Comparison of ENCODE assay signal across 8 mouse cellular contexts in genomic region chr8:124314803-124315202, GRCm38 (mm10).
A peak's percentile ranks its signal among the peaks of the same experiment; 100 is the strongest.
DNase-seq lines count a peak whose midpoint lies in the region; ATAC-seq and TF ChIP-seq lines count a peak whose summit lies in the region.

No protein-coding gene starts in this region.

- H3K9me3 ChIP-seq in heart, embryonic 15.5 days (replicated peaks): no peaks in the 10 kb centered on the region
- H3K9me3 ChIP-seq in ES-Bruce4 (replicated peaks; ENCODE audit: control insufficient read depth, insufficient read depth, low read length, poor library complexity, severe bottlenecking): no peaks in the 10 kb centered on the region
- no peaks in the 10 kb centered on the region for H3K9me3 ChIP-seq in forebrain, embryonic 11.5 days (ENCODE audit: control insufficient read depth, low read length)

- ATAC-seq in heart, embryonic 15.5 days (replicated peaks; ENCODE audit: insufficient number of reproducible peaks, insufficient read depth, low FRiP score, low read depth): no peak
- peak; percentile 76 for ATAC-seq in forebrain, embryonic 11.5 days (replicated peaks; ENCODE audit: low FRiP score)

- TF ChIP-seq EP300 in ES-Bruce4 (IDR thresholded peaks at IDR 0.05; ENCODE audit: insufficient read depth, low read depth, low read length): no peak

- H3K4me1 ChIP-seq in heart, embryonic 15.5 days (replicated peaks): peaks cover 60% of the 10 kb centered on the region
- no peaks in the 10 kb centered on the region for H3K4me1 ChIP-seq in ES-Bruce4 (ENCODE audit: control insufficient read depth, insufficient read depth, low read length)
- H3K4me1 ChIP-seq in forebrain, embryonic 11.5 days (replicated peaks; ENCODE audit: control insufficient read depth, insufficient read depth, low read length): peaks cover 8% of the 10 kb centered on the region
- H3K4me1 ChIP-seq in lung, adult 2 months (ENCODE audit: control insufficient read depth, insufficient read depth, low read length): peaks cover 12% of the 10 kb centered on the region

- no peak overlapping the region for H3K9ac ChIP-seq in heart, embryonic 15.5 days
- no peak overlapping the region for H3K9ac ChIP-seq in ES-Bruce4 (ENCODE audit: low read depth, poor library complexity, severe bottlenecking)
- peak overlapping the region; percentile 7; the same call in 1 of the 2 replicates for H3K9ac ChIP-seq in forebrain, embryonic 11.5 days (ENCODE audit: low read length)

- DNase-seq in heart, postnatal 36 days: no peak
- peak; percentile 81 for DNase-seq in forebrain, embryonic 11.5 days (ENCODE audit: low spot score)
- peak; percentile 33 for DNase-seq in lung, adult 2 months
- peak; percentile 31 for DNase-seq in splenic B cell, adult 2 months (ENCODE audit: low read depth, low spot score)
- no peak for DNase-seq in urinary bladder, postnatal 10 days (ENCODE audit: low spot score)
- no peak for DNase-seq in left cerebral cortex, postnatal 10 days (ENCODE audit: extremely low spot score in 1 of 2, low spot score in 2 of 2)

- no peaks in the 10 kb centered on the region for H3K27me3 ChIP-seq in heart, embryonic 15.5 days
- H3K27me3 ChIP-seq in ES-Bruce4 (ENCODE audit: control insufficient read depth, insufficient read depth, low read length, poor library complexity, severe bottlenecking): no peaks in the 10 kb centered on the region
- no peaks in the 10 kb centered on the region for H3K27me3 ChIP-seq in forebrain, embryonic 11.5 days (ENCODE audit: control insufficient read depth, insufficient read depth, low read length)
- H3K27me3 ChIP-seq in splenic B cell, adult 2 months (ENCODE audit: control insufficient read depth, insufficient read depth, low read length, poor library complexity, severe bottlenecking): no peaks in the 10 kb centered on the region

- no peak for TF ChIP-seq POLR2A in ES-Bruce4 (IDR thresholded peaks at IDR 0.05; ENCODE audit: insufficient read depth, low read length)
- no peak for TF ChIP-seq POLR2A in lung, adult 2 months (IDR thresholded peaks at IDR 0.05; ENCODE audit: borderline replicate concordance, extremely low read depth, low read depth, low read length)

- no peak overlapping the region for H3K4me3 ChIP-seq in heart, embryonic 15.5 days
- H3K4me3 ChIP-seq in ES-Bruce4 (ENCODE audit: low read depth, low read length): no peak overlapping the region
- no peak overlapping the region for H3K4me3 ChIP-seq in forebrain, embryonic 11.5 days (ENCODE audit: low read depth, low read length)
- no peak overlapping the region for H3K4me3 ChIP-seq in lung, adult 2 months (replicated peaks; ENCODE audit: extremely low read depth, low read depth, low read length)

- intact Hi-C loops in heart, postnatal 36 days (cut with DNase I): no loop called here
- intact Hi-C loops in left cerebral cortex, postnatal 10 days (cut with DNase I): loop anchor here (5.0 kb wide), 1 partner anchor 38 kb away; no protein-coding TSS in a partner anchor

- WGBS in heart, embryonic 15.5 days: 64% methylated on average over 10 of the region's 10 CpGs
- WGBS in forebrain, embryonic 11.5 days: 30% methylated on average over 10 of the region's 10 CpGs
- WGBS in lung, adult 2 months: 46% methylated on average over 10 of the region's 10 CpGs

- TF ChIP-seq CTCF in ES-Bruce4 (IDR thresholded peaks at IDR 0.05; ENCODE audit: low read depth, low read length): peak; percentile 64
- TF ChIP-seq CTCF in lung, adult 2 months (IDR thresholded peaks at IDR 0.05; ENCODE audit: insufficient read depth, low read length): peak; percentile 42

- H3K36me3 ChIP-seq in heart, embryonic 15.5 days: no peaks in the 10 kb centered on the region
- H3K36me3 ChIP-seq in ES-Bruce4 (ENCODE audit: control insufficient read depth, insufficient read depth, low read length, poor library complexity, severe bottlenecking): no peaks in the 10 kb centered on the region
- H3K36me3 ChIP-seq in forebrain, embryonic 11.5 days (ENCODE audit: control insufficient read depth, insufficient read depth, low read length): no peaks in the 10 kb centered on the region
- H3K36me3 ChIP-seq in splenic B cell, adult 2 months (ENCODE audit: control insufficient read depth, insufficient read depth, low read length, poor library complexity, severe bottlenecking): no peaks in the 10 kb centered on the region

- H3K4me2 ChIP-seq in heart, embryonic 15.5 days: no peak overlapping the region
- no peak overlapping the region for H3K4me2 ChIP-seq in forebrain, embryonic 11.5 days (ENCODE audit: low read depth, low read length, severe bottlenecking)

- peak overlapping the region; percentile 49 for H3K27ac ChIP-seq in heart, embryonic 15.5 days
- H3K27ac ChIP-seq in ES-Bruce4 (ENCODE audit: insufficient read depth, low read length): no peak overlapping the region
- H3K27ac ChIP-seq in forebrain, embryonic 11.5 days (ENCODE audit: low read depth, low read length): peak overlapping the region; percentile 44

Comparison
In these comparisons a context has a peak if more than half of its experiments do, and no peak if none do; other contexts are left out.
1. DNase-seq: peak in forebrain, embryonic 11.5 days (single experiment), lung, adult 2 months (single experiment) and splenic B cell, adult 2 months (single experiment); none in heart, postnatal 36 days (0 of 2), urinary bladder, postnatal 10 days (single experiment) and left cerebral cortex, postnatal 10 days (0 of 2).